Mouse (Mus musculus): ENCODE data around the gene B230118H07Rik. TPM values are rescaled to one million over a fixed set of nuclear protein-coding genes. Genes with fewer than 3 reads are reported as not detected.

B230118H07Rik gene
- polyA plus RNA-seq, 1 experiment from 2014 or later: 57.2 TPM

- Histone ChIP-seq H3K9me3 (no peaks in the 10 kb centered on the region), H3K9ac (no peak overlapping the region), H3K36me3 (no peaks in the 10 kb centered on the region), H3K27ac (no peak overlapping the region), H3K4me2 (replicated peaks) (no peak overlapping the region), H3K27me3 (replicated peaks) (no peaks in the 10 kb centered on the region), H3K4me3 (replicated peaks) (no peak overlapping the region), H3K4me1 (replicated peaks) (no peaks in the 10 kb centered on the region)
- no peak for ATAC-seq
- 80% methylated on average over 13 of the region's 13 CpGs for WGBS
These were observed 50.8 kb downstream of the B230118H07Rik start for GRCm38 (mm10) chr2:101598190-101599181.

GRCm38 (mm10) chr2:101597186-101597585 lies 52.1 kb downstream of the B230118H07Rik start:
- Histone ChIP-seq H3K9me3 (no peaks in the 10 kb centered on the region), H3K36me3 (no peaks in the 10 kb centered on the region), H3K27me3 (replicated peaks) (no peaks in the 10 kb centered on the region), H3K9ac (no peak overlapping the region), H3K4me2 (replicated peaks) (no peak overlapping the region), H3K27ac (no peak overlapping the region), H3K4me3 (replicated peaks) (no peak overlapping the region), H3K4me1 (replicated peaks) (no peaks in the 10 kb centered on the region)
- no peak for ATAC-seq

- H3K4me2 ChIP-seq (replicated peaks): no peak overlapping the region
- H3K27ac ChIP-seq: no peak overlapping the region
- ATAC-seq: no peak
- no peak overlapping the region for H3K4me3 ChIP-seq (replicated peaks)
- no peaks in the 10 kb centered on the region for H3K4me1 ChIP-seq (replicated peaks)
- WGBS: 90% methylated on average over 5 of the region's 5 CpGs
- no peaks in the 10 kb centered on the region for H3K27me3 ChIP-seq (replicated peaks)
- H3K9me3 ChIP-seq: no peaks in the 10 kb centered on the region
- no peaks in the 10 kb centered on the region for H3K36me3 ChIP-seq
- no peak overlapping the region for H3K9ac ChIP-seq
These were observed 54.7 kb downstream of the B230118H07Rik start for GRCm38 (mm10) chr2:101594681-101595080.

GRCm38 (mm10) chr2:101592886-101593285 lies 56.4 kb downstream of the B230118H07Rik start:
- H3K27ac ChIP-seq: no peak overlapping the region
- no peaks in the 10 kb centered on the region for H3K9me3 ChIP-seq
- no peak for ATAC-seq
- no peaks in the 10 kb centered on the region for H3K36me3 ChIP-seq
- H3K27me3 ChIP-seq (replicated peaks): no peaks in the 10 kb centered on the region
- no peak overlapping the region for H3K4me2 ChIP-seq (replicated peaks)
- H3K4me1 ChIP-seq (replicated peaks): no peaks in the 10 kb centered on the region
- 67% methylated on average over 8 of the region's 8 CpGs for WGBS
- no peak overlapping the region for H3K4me3 ChIP-seq (replicated peaks)
- no peak overlapping the region for H3K9ac ChIP-seq

- no peak for ATAC-seq
- WGBS: 36% methylated on average over 10 of the region's 10 CpGs
- Histone ChIP-seq H3K4me2 (replicated peaks) (no peak overlapping the region), H3K9ac (no peak overlapping the region), H3K36me3 (no peaks in the 10 kb centered on the region), H3K4me1 (replicated peaks) (no peaks in the 10 kb centered on the region), H3K4me3 (replicated peaks) (no peak overlapping the region), H3K27ac (no peak overlapping the region), H3K9me3 (no peaks in the 10 kb centered on the region), H3K27me3 (replicated peaks) (no peaks in the 10 kb centered on the region)
These were observed 57.1 kb downstream of the B230118H07Rik start for GRCm38 (mm10) chr2:101592023-101592841.

- no peak for ATAC-seq
These were observed 58.0 kb downstream of the B230118H07Rik start for GRCm38 (mm10) chr2:101591356-101591755.

GRCm38 (mm10) chr2:101581418-101581817 lies 67.9 kb downstream of the B230118H07Rik start:
- Histone ChIP-seq H3K36me3 (no peaks in the 10 kb centered on the region), H3K4me2 (replicated peaks) (no peak overlapping the region), H3K4me3 (replicated peaks) (no peak overlapping the region), H3K4me1 (replicated peaks) (no peaks in the 10 kb centered on the region), H3K27me3 (replicated peaks) (no peaks in the 10 kb centered on the region), H3K27ac (no peak overlapping the region), H3K9ac (no peak overlapping the region), H3K9me3 (no peaks in the 10 kb centered on the region)
- 78% methylated on average over 3 of the region's 3 CpGs for WGBS
- no peak for ATAC-seq

More at GRCm38 (mm10) chr2:101591356-101591755, 58.0 kb downstream of the B230118H07Rik start:
- Histone ChIP-seq H3K36me3 (no peaks in the 10 kb centered on the region), H3K27ac (no peak overlapping the region), H3K4me1 (replicated peaks) (no peaks in the 10 kb centered on the region), H3K9ac (no peak overlapping the region), H3K9me3 (no peaks in the 10 kb centered on the region), H3K4me3 (replicated peaks) (no peak overlapping the region), H3K27me3 (replicated peaks) (no peaks in the 10 kb centered on the region), H3K4me2 (replicated peaks) (no peak overlapping the region)
- 67% methylated on average over 8 of the region's 8 CpGs for WGBS

GRCm38 (mm10) chr2:101580977-101581376 lies 68.4 kb downstream of the B230118H07Rik start:
- ATAC-seq: no peak
- 76% methylated on average over 3 of the region's 3 CpGs for WGBS
- H3K27me3 ChIP-seq (replicated peaks): no peaks in the 10 kb centered on the region

GRCm38 (mm10) chr2:101580428-101580827 lies 68.9 kb downstream of the B230118H07Rik start:
- Histone ChIP-seq H3K4me3 (replicated peaks) (no peak overlapping the region), H3K4me2 (replicated peaks) (no peak overlapping the region), H3K4me1 (replicated peaks) (no peaks in the 10 kb centered on the region), H3K9ac (no peak overlapping the region), H3K9me3 (no peaks in the 10 kb centered on the region), H3K27me3 (replicated peaks) (no peaks in the 10 kb centered on the region), H3K27ac (no peak overlapping the region), H3K36me3 (no peaks in the 10 kb centered on the region)
- WGBS: 80% methylated on average over 1 of the region's 1 CpGs
- ATAC-seq: no peak

More at GRCm38 (mm10) chr2:101580977-101581376, 68.4 kb downstream of the B230118H07Rik start:
- H3K9me3 ChIP-seq: no peaks in the 10 kb centered on the region
- no peak overlapping the region for H3K9ac ChIP-seq
- H3K27ac ChIP-seq: no peak overlapping the region
- H3K4me1 ChIP-seq (replicated peaks): no peaks in the 10 kb centered on the region
- H3K4me2 ChIP-seq (replicated peaks): no peak overlapping the region
- H3K4me3 ChIP-seq (replicated peaks): no peak overlapping the region
- H3K36me3 ChIP-seq: no peaks in the 10 kb centered on the region

- no peak overlapping the region for H3K4me2 ChIP-seq (replicated peaks)
- no peaks in the 10 kb centered on the region for H3K9me3 ChIP-seq
- H3K9ac ChIP-seq: no peak overlapping the region
- H3K27ac ChIP-seq: no peak overlapping the region
- 77% methylated on average over 2 of the region's 2 CpGs for WGBS
- no peaks in the 10 kb centered on the region for H3K36me3 ChIP-seq
- no peaks in the 10 kb centered on the region for H3K27me3 ChIP-seq (replicated peaks)
- H3K4me3 ChIP-seq (replicated peaks): no peak overlapping the region
- no peaks in the 10 kb centered on the region for H3K4me1 ChIP-seq (replicated peaks)
- ATAC-seq: no peak
These were observed 69.3 kb downstream of the B230118H07Rik start for GRCm38 (mm10) chr2:101580027-101580426.

GRCm38 (mm10) chr2:101577243-101577642 lies 72.1 kb downstream of the B230118H07Rik start:
- no peak overlapping the region for H3K27ac ChIP-seq
- WGBS: 69% methylated on average over 4 of the region's 4 CpGs
- ATAC-seq: no peak

GRCm38 (mm10) chr2:101569230-101569629 lies 80.1 kb downstream of the B230118H07Rik start:
- Histone ChIP-seq H3K27me3 (replicated peaks) (no peaks in the 10 kb centered on the region), H3K27ac (no peak overlapping the region), H3K9ac (no peak overlapping the region), H3K9me3 (no peaks in the 10 kb centered on the region), H3K4me1 (replicated peaks) (no peaks in the 10 kb centered on the region), H3K4me2 (replicated peaks) (no peak overlapping the region), H3K36me3 (no peaks in the 10 kb centered on the region), H3K4me3 (replicated peaks) (no peak overlapping the region)
- 91% methylated on average over 4 of the region's 5 CpGs for WGBS
- no peak for ATAC-seq

More at GRCm38 (mm10) chr2:101577243-101577642, 72.1 kb downstream of the B230118H07Rik start:
- no peak overlapping the region for H3K4me2 ChIP-seq (replicated peaks)
- H3K4me3 ChIP-seq (replicated peaks): no peak overlapping the region
- H3K4me1 ChIP-seq (replicated peaks): no peaks in the 10 kb centered on the region
- no peaks in the 10 kb centered on the region for H3K27me3 ChIP-seq (replicated peaks)
- no peak overlapping the region for H3K9ac ChIP-seq
- H3K9me3 ChIP-seq: no peaks in the 10 kb centered on the region
- H3K36me3 ChIP-seq: no peaks in the 10 kb centered on the region

Data from intestine, embryonic 15.5 days (tissue).